Mouse (Mus musculus): ENCODE data around the gene Tspan8. TPM values are rescaled to one million over a fixed set of nuclear protein-coding genes. Genes with fewer than 3 reads are reported as not detected.
"Not testable (repeated sequence)": the region's sequence is repeated elsewhere in the genome, so short reads cannot be mapped to it uniquely, and the experiment has no call there.

Tspan8 gene
- total RNA-seq (2015; ENCODE audit: low replicate concordance): 387 and 395 TPM in 2 replicates
- 589 and 604 TPM in 2 replicates for total RNA-seq (2017; ENCODE audit: low replicate concordance)

DNA sequence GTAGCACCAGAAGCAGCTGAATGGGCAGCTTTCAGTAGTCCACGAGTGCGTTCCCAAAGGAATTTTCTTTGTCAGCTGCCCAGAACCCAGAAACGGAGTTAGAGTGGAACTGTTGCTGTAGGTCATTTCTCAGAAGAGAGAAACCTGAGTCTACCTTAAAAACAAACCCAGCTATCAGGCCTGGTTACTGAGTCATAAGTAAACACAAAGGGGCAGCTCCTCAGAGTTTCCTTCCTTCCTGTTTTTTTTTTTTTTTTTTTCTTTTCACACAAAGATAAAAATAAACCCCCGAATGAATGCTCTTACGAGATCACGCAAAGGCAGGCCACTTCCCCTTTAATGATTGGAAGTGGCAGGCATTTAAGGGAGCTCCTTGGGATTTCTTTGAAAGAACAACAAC is at the start of gene Tspan8:
Gene Tspan8 (plus strand): TSS at position 322 of the 400 bp plus-strand sequence.
- peak; percentile 43 for ATAC-seq (replicated peaks; ENCODE audit: low FRiP score, poor library complexity, severe bottlenecking)

DNA sequence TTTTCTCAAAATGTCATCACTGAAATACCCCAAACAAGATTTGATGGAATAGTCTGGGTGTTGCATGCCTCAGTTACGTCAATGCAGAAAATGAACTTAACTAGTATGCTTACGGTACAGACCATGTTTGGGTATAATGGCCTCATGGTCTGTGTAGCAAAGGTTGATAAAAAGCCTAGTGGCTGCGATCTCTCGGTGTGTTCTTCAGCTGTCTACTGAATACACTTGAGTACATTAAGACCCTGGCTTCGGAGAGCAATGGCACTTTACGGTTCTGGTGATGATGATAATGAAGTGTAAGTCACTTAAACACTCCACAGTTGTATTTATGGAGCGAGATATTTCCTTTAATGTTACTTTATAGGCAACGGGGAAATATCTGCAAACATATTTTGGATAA is 46.6 kb upstream of the Tspan8 start:
- ATAC-seq (replicated peaks; ENCODE audit: low FRiP score, poor library complexity, severe bottlenecking): no peak

DNA sequence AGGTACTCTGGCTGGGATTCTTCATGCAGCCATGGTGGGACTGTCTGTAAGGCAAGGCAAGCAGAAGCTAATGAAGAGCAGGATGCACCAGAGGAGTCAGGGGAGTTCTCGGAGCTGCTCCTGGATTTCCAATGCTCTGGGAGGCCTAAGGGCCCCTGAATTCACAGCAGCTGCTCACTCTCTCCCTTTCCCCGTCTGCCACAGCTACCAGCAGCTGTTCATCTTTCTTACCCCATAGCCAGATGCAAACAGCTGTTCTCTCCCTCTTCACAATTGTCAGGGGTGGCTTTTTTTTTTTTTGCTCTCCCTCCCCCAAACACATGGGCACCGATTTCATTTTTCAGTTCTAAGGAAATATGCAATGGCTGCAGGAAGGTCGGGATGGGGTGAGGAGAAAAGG is 42.2 kb upstream of the Tspan8 start:
- ATAC-seq (replicated peaks; ENCODE audit: low FRiP score, poor library complexity, severe bottlenecking): no peak

DNA sequence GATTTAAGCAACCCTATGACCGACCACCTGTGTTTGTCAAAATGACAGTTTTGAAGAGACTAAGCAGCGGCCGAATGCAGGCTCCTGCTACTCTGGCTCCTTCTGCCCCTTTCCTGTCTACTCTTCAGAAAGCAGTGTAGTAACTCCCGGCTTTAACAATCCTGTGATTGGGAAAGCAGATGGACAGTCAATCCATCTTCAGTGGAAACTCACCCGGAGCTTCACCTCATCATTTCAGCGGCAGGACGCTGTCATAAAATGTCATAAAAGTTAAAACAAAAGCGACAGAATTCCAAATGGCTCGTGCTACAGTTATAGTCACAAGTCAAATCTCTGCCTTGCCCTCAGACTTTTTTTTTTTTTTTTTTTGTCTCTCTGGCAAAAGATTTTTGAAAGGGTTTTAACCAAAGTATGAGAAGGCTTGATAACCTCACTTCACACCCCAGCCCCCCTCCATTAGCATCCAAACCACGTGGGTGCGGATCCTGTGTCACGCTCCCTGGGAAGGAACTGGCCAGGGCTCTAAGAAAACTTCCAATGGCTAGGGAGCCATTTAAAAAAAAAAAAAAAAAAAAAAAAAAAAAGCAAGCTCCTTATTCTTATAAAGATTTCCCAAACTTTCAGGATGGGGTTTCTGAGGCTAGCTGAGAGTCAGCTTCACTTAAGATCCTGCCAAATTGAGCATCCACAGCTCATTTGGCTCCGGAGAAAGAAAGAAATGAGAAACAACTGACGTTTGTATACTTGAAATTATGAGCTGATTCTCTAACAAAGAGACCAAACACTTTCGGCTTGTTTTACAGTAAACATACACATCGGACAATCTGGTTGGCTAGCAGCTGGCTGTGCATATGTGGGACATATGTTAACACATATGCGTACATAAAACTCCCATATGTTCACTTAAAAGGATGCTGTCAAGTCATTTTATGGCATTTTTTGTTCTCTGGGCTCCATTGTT is 40.4 kb upstream of the Tspan8 start:
- no peak for ATAC-seq (replicated peaks; ENCODE audit: low FRiP score, poor library complexity, severe bottlenecking)

GRCm38 (mm10) chr10:115777366-115777765 is 39.3 kb upstream of the Tspan8 start:
- no peak for ATAC-seq (replicated peaks; ENCODE audit: low FRiP score, poor library complexity, severe bottlenecking)

DNA sequence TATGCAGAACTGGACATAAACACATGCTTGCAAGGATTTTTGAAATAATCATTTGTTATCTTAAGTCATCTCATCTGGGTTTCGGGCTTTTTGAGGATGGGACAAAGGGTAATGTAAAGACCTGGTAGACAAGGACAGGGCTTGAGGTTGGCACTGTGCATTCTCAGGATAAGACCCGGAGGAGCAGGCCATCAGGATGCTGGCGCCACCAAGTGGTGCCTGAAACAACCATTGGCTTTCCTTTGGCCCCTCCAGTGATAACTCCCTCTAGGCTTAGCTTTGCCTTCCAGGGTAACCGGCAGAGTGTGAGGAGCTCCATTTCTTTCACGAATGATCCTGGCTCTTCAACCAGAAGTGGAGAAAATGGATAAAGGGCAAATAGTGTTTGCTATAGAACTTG is 38.0 kb upstream of the Tspan8 start:
- ATAC-seq (replicated peaks; ENCODE audit: low FRiP score, poor library complexity, severe bottlenecking): peak; percentile 71

- ATAC-seq (replicated peaks; ENCODE audit: low FRiP score, poor library complexity, severe bottlenecking): peak; percentile 77; the same call in 1 of the 2 replicates
These were observed 36.2 kb upstream of the Tspan8 start for GRCm38 (mm10) chr10:115780239-115781016.

GRCm38 (mm10) chr10:115783232-115783631 is 33.4 kb upstream of the Tspan8 start:
- ATAC-seq (replicated peaks; ENCODE audit: low FRiP score, poor library complexity, severe bottlenecking): no peak

DNA sequence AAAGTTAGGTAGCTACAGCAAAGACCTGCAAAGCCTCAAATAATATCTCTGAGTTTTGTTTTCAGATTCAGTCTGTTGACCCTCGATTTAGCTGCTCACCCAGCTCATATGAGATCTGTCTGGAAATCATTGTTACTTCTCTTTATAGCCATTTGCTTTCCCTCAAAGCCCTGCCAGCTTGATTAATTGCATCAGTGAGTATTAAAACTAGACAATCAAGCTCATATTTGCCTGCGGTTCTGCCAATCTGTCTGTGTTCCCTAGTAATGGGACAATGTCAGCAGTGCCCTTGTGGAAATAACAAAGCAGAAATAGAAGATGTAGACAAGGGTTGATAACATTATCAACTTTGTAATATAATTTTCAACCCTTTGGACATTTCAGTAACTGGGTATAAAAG is 25.8 kb upstream of the Tspan8 start:
- ATAC-seq (replicated peaks; ENCODE audit: low FRiP score, poor library complexity, severe bottlenecking): no peak

GRCm38 (mm10) chr10:115796072-115796788 is 20.4 kb upstream of the Tspan8 start:
- ATAC-seq (replicated peaks; ENCODE audit: low FRiP score, poor library complexity, severe bottlenecking): no peak

GRCm38 (mm10) chr10:115801464-115801863 is 15.2 kb upstream of the Tspan8 start:
- ATAC-seq (replicated peaks; ENCODE audit: low FRiP score, poor library complexity, severe bottlenecking): no peak

- ATAC-seq (replicated peaks; ENCODE audit: low FRiP score, poor library complexity, severe bottlenecking): not testable (repeated sequence)
These were observed 13.6 kb upstream of the Tspan8 start for GRCm38 (mm10) chr10:115803013-115803412.

- no peak for ATAC-seq (replicated peaks; ENCODE audit: low FRiP score, poor library complexity, severe bottlenecking)
These were observed 12.9 kb upstream of the Tspan8 start for GRCm38 (mm10) chr10:115803765-115804164.

- ATAC-seq (replicated peaks; ENCODE audit: low FRiP score, poor library complexity, severe bottlenecking): no peak
These were observed 10.6 kb upstream of the Tspan8 start for GRCm38 (mm10) chr10:115805987-115806386.

- no peak for ATAC-seq (replicated peaks; ENCODE audit: low FRiP score, poor library complexity, severe bottlenecking)
These were observed 7.5 kb upstream of the Tspan8 start for GRCm38 (mm10) chr10:115809169-115809568.

- ATAC-seq (replicated peaks; ENCODE audit: low FRiP score, poor library complexity, severe bottlenecking): no peak
These were observed 5.1 kb upstream of the Tspan8 start for GRCm38 (mm10) chr10:115811519-115811918.

GRCm38 (mm10) chr10:115814878-115815277 is 1.8 kb upstream of the Tspan8 start:
- no peak for ATAC-seq (replicated peaks; ENCODE audit: low FRiP score, poor library complexity, severe bottlenecking)

GRCm38 (mm10) chr10:115817056-115817724 is 558 bp downstream of the Tspan8 start:
- peak; percentile 96 for ATAC-seq (replicated peaks; ENCODE audit: low FRiP score, poor library complexity, severe bottlenecking)

DNA sequence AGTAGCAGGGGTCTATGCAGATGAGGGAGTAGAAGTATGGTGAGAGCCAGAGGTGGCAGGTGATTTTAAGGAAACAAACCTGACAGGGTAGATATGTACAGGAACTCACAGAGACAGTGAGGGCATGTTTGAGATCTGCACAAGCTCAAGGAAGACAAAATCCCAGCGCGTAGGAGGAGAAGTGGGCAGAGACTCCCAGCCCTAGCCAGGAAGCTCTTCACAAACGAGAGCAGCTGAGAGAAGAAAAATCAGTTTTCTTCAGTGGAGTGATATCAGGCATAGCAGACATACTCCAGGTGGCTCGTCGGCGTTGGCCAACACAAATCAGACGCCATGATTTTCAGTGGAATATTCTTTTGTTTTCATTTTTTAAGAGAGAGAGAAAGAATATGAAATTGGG is 8.7 kb downstream of the Tspan8 start:
- no peak for ATAC-seq (replicated peaks; ENCODE audit: low FRiP score, poor library complexity, severe bottlenecking)
